Mouse (Mus musculus) cortical plate, adult 2 months (tissue): ENCODE results near the gene Cnr2. TPM values are rescaled to one million over a fixed set of nuclear protein-coding genes. Genes with fewer than 3 reads are reported as not detected.
A peak's percentile ranks its signal among the peaks of the same experiment; 100 is the strongest.

Experiments
- H3K27ac ChIP-seq: fragments of 200-500 bp; 2 replicates; pipeline ENCODE4 v1.5.1; 2012; ENCODE audit warnings: low read length, control low read depth, inconsistent platforms; ENCODE audit not compliant: insufficient read depth
- H3K4me1 ChIP-seq: fragments of 200-500 bp; 2 replicates; pipeline ENCODE4 v1.6.1; 2011; ENCODE audit warnings: low read length; ENCODE audit not compliant: control insufficient read depth, insufficient read depth
- H3K4me3 ChIP-seq: fragments of 200-500 bp; 2 replicates; pipeline ENCODE4 v1.5.1; 2011; ENCODE audit warnings: mild to moderate bottlenecking, low read length, control low read depth; ENCODE audit not compliant: insufficient read depth
- CTCF ChIP-seq: fragments of 200-500 bp; IDR thresholded peaks from 2 replicates; pipeline ENCODE4 v1.5.1; 2011; ENCODE audit warnings: mild to moderate bottlenecking, control low read depth, low read length; ENCODE audit not compliant: insufficient read depth; ENCODE audit errors: extremely low read depth
- POLR2A ChIP-seq: fragments of 200-500 bp; IDR thresholded peaks from 2 replicates; pipeline ENCODE4 v1.6.1; 2011; ENCODE audit warnings: mild to moderate bottlenecking, low read length, control low read depth; ENCODE audit not compliant: insufficient read depth; ENCODE audit errors: extremely low read depth
- polyA plus RNA-seq: library from polyadenylated mRNA; depleted of rRNA; stranded (reverse); fragments of >200 nt; gene quantifications from 2 replicates; pipeline ENCODE4 v1.2.3, GENCODE M21; 2012

Gene Cnr2
- polyA plus RNA-seq, 1 experiment = 0.15 TPM

GRCm38 (mm10) chr4:135874564-135875535 lies 20.3 kb upstream of the Cnr2 start:
- Histone ChIP-seq H3K4me1 (peaks cover 15% of the 10 kb centered on the region), H3K27ac (no peak overlapping the region), H3K4me3 (no peak overlapping the region)
- TF ChIP-seq POLR2A (no peak), CTCF (no peak)

DNA sequence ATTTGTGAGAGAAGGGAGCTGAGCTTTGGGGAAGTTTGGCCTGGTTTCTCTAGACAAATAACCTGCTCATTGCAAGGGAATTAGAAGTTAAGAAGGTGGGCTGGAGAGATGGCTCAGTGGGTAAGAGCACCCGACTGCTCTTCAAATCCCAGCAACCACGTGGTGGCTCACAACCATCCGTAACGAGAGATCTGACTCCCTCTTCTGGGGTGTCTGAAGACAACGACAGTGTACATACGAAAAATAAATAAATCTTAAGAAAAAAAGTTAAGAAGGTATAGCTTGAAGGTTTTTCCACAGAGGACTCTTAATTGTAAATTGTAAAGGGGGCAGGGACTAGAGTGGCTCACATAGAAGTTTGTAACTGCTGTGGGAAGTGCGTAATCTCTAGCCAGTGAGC lies 19.6 kb upstream of the Cnr2 start:
- peak overlapping the region; percentile 74; the same call in 1 of the 2 replicates for H3K27ac ChIP-seq
- H3K4me3 ChIP-seq = no peak overlapping the region
- peaks cover 15% of the 10 kb centered on the region for H3K4me1 ChIP-seq
- no peak for TF ChIP-seq POLR2A
- no peak for TF ChIP-seq CTCF

- H3K4me3 ChIP-seq = peak overlapping the region; percentile 9
- no peak for TF ChIP-seq CTCF
- no peak for TF ChIP-seq POLR2A
- H3K27ac ChIP-seq = peak overlapping the region; percentile 74
- peaks cover 13% of the 10 kb centered on the region for H3K4me1 ChIP-seq
Observed at GRCm38 (mm10) chr4:135875991-135876582, 19.1 kb upstream of the Cnr2 start.

GRCm38 (mm10) chr4:135876583-135877020 lies 18.6 kb upstream of the Cnr2 start:
- peaks cover 12% of the 10 kb centered on the region for H3K4me1 ChIP-seq
- H3K4me3 ChIP-seq = peak overlapping the region; percentile 9
- peak overlapping the region; percentile 74 for H3K27ac ChIP-seq
- TF ChIP-seq POLR2A (no peak), CTCF (no peak)

- H3K27ac ChIP-seq = no peak overlapping the region
- TF ChIP-seq POLR2A (no peak), CTCF (peak; percentile 29; the same call in 1 of the 2 replicates)
- H3K4me3 ChIP-seq = no peak overlapping the region
- H3K4me1 ChIP-seq = peaks cover 6% of the 10 kb centered on the region
Observed at GRCm38 (mm10) chr4:135877742-135878141, 17.5 kb upstream of the Cnr2 start.

- no peak overlapping the region for H3K27ac ChIP-seq
- H3K4me3 ChIP-seq = no peak overlapping the region
- TF ChIP-seq POLR2A (no peak), CTCF (no peak)
- peaks cover 6% of the 10 kb centered on the region for H3K4me1 ChIP-seq
Observed at GRCm38 (mm10) chr4:135879021-135879420, 16.2 kb upstream of the Cnr2 start.

- Histone ChIP-seq H3K27ac (no peak overlapping the region), H3K4me1 (peaks cover 6% of the 10 kb centered on the region), H3K4me3 (no peak overlapping the region)
- no peak for TF ChIP-seq CTCF
- no peak for TF ChIP-seq POLR2A
Observed at GRCm38 (mm10) chr4:135880018-135880417, 15.2 kb upstream of the Cnr2 start.

DNA sequence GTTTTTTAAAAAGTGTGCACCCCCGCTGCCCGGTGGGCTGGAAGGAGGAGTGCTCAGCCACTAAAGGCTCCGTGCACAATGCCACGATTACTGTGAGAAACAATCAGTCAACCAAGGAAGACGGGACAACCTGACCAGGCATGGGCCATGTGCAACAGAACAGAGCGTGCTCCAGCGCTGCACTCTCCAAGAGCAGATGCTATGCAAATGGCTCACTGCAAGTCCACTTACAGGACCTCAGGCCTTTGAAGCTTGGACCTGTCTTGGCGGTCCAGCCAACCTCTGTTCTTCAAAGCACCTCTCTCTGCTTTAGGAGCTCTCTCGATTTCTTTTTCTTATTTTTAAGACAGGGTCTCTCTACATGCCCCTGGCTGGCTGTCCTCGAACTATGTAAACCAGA lies 14.6 kb upstream of the Cnr2 start:
- Histone ChIP-seq H3K4me1 (peaks cover 6% of the 10 kb centered on the region), H3K4me3 (no peak overlapping the region), H3K27ac (no peak overlapping the region)
- TF ChIP-seq POLR2A (no peak), CTCF (no peak)

GRCm38 (mm10) chr4:135882023-135882422 lies 13.2 kb upstream of the Cnr2 start:
- Histone ChIP-seq H3K27ac (no peak overlapping the region), H3K4me1 (no peaks in the 10 kb centered on the region), H3K4me3 (no peak overlapping the region)
- TF ChIP-seq POLR2A (no peak), CTCF (no peak)
